Mouse (Mus musculus): ENCODE results near the gene Klc1.

- TF ChIP-seq TAL1 (IDR thresholded peaks at IDR 0.05; ENCODE audit: low read length) (no peak), GATA1 (IDR thresholded peaks at IDR 0.05; ENCODE audit: low read length) (no peak)
Measured at GRCm38 (mm10) chr12:111753347-111753746, 5.3 kb upstream of the Klc1 start.
